Mouse (Mus musculus) lung, postnatal 0 days (tissue): ENCODE results near the gene M1ap.

Experiments
- CTCF ChIP-seq: IDR thresholded peaks from 2 replicates; pipeline ENCODE4 v1.5.1; 2016; ENCODE audit warnings: antibody characterized with exemption, mild to moderate bottlenecking
- EP300 ChIP-seq: IDR thresholded peaks from 2 replicates; pipeline ENCODE4 v1.6.1; 2016; ENCODE audit warnings: antibody characterized with exemption, mild to moderate bottlenecking, control low read depth

DNA sequence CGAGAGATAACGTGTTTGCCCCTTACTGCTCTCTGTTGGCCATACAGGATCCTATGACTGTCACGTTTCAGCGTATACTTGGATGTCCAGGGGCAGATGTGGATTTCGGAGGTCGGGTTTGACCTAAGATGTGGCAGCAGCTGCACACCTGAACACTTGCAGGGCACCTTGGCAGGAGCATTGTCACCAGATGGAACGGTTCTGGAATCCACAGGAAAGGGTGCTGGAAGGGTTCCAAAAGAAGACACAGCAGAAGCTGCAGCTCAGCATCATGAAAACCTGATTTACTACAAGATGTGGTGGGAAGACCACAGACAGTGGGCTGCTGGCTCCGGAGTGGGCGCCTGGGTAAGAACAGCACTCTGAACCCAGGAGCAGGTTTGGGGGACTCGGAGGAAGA is 20.6 kb upstream of the M1ap start:
- TF ChIP-seq CTCF (no peak), EP300 (no peak)
